Mouse (Mus musculus): ENCODE data around the gene Galm. TPM values are rescaled to one million over a fixed set of nuclear protein-coding genes. Genes with fewer than 3 reads are reported as not detected.

The Galm gene
- total RNA-seq, 2 experiments from 2014 or later = 2.3 to 2.6 TPM

DNA sequence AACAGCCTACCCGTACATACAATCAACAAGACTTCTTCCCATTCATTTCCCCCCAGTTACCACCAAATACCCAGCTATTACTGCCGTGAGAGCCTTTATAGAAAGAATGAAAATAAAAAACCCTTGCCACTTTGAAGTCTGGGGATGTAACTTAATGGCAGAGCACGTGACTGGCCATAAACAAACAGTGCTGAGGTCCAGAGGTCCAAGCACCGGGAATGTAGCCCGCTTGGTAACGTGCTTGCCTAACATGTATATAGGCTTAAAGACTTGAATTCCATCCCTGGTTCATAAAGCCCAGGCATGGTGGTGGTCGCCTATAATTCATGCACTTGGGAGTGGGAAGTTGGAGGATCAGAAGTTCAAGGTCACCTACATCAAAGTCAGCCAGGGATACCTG lies 4.6 kb downstream of the Galm start:
- DNase-seq = no peak
- intact Hi-C loops (cut with DNase I) = no loop called here

DNA sequence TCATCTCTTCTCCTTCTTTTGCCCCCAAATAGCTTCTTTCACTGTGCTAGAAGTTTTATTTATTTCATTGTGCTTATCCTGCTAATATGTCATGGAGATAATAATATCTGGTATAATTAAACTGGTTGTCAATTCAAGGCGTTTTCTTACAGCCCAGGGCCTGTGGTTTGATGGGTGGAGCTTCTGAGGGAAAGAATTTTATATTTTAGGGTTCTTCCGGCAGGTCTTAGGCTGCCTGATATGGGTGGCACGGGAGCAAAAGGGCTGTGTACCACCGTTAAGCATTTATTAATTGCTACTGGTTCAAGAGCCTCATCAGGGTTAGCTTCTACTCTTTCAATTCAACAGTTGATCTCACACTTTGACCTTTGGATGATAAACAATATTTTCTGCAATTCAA lies 5.2 kb downstream of the Galm start:
- intact Hi-C loops (cut with DNase I) = no loop called here
- DNase-seq = no peak
- no peak for TF ChIP-seq CTCF (IDR thresholded peaks at IDR 0.05)
- Histone ChIP-seq H3K4me3 (no peak overlapping the region), H3K27ac (no peak overlapping the region)

More for the DNA sequence above, 4.6 kb downstream of the Galm start:
- H3K27ac ChIP-seq = no peak overlapping the region
- no peak overlapping the region for H3K4me3 ChIP-seq
- no peak for TF ChIP-seq CTCF (IDR thresholded peaks at IDR 0.05)

DNA sequence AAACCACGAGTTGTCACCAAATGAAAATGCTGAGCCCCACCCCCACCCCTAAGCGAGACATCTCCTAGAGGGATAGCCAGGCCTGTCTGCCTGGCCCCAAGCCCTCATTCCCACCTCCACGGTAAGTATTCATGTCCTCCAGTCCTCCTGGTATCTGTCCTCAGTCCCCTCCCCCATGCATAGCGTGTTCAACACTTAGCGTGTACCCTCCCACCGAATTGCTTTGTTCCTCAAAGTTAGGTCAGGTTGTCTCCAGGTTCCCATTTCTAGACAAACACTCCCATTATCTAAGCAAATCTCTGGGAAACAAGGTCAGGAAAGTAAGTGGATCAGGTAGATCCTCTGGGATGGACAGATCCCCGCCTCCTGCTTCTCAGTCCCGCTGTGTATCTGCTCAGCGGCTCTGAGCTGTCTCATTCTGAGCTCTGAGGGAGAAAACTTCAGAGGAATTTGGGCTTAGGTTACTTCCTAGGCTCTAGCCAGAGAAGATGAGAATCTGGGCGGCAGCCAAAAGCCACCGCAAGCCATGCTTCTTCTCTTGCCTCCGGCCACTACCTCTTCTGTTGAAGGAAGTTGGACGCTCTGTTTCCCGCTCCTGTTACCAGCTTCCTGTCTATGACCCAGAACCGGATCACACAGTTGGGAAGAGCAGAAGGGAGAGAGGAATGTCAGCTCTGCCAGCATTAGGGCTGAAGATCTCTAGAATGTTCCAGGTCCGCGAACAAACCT lies 11.3 kb downstream of the Galm start:
- intact Hi-C loops (cut with DNase I) = no loop called here
- Histone ChIP-seq H3K4me3 (no peak overlapping the region), H3K27ac (no peak overlapping the region)
- peak; percentile 64 for DNase-seq
- no peak for TF ChIP-seq CTCF (IDR thresholded peaks at IDR 0.05)

DNA sequence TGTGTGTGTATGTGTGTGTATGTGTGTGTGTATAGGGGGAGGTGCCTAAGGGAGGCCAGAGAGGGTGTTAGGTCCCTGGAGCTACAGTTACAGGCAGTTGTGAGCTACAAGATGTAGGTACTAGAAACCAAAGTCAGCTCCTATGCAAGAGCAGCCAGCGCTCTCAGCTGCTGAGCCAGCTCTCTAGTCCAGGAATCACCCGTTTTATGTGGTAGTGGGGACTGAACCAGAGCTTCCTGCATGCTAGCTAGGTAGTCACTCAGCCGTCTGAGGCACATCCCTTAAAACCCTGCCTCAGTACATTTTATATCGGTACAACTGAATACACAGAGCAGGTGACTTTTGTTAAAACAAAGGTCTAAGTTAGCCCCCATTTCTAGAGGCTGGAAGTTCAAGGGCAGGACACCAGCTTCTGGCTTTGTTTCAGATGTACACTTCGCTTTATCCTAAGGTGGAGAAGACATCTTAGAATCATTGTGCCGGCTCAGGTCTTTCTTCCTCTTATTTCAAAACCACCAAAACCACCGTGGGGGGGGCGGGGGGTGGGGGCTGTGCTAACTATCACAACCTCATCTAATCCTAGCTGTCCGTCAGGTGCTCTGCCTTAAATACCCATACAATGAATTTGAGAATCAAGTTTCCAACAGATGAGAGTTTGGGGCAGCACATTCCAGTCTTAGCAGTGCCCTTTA lies 12.6 kb downstream of the Galm start:
- Histone ChIP-seq H3K4me3 (no peak overlapping the region), H3K27ac (no peak overlapping the region)
- intact Hi-C loops (cut with DNase I) = no loop called here
- DNase-seq = no peak
- no peak for TF ChIP-seq CTCF (IDR thresholded peaks at IDR 0.05)

DNA sequence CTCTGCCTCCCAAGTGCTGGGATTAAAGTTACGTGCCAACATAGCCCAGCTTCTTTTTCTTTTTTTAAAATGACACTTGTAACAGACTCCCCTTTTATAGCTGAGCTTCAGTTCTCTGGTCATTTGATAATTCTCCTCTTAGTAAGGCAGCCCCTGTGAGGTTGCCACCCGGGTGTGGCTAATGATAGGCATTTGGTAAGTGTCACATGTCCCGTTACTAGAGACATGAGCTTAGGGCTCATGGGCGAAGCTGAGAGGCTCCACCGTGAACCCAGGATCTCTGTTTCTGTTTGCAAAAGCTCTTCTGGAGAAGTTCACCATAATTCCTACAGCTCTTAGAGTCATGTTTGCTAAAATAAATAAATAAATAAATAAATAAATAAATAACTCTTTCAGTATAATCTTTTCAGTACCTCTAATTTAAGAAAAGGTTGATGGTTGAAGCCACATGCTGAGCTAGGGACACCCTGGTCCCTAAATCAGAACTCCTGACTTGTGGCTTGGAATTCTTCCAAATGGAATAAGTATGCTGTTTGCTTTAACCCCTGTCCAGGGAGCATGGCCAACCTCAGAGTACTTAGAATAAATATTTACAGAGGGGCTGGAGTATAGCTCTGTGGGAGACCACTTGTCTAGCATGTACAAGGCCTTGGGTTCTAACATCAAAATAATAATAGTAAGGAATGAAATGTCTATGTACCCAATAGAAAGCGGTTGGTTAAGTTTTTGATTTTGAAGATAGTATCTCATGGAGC lies 16.4 kb downstream of the Galm start:
- intact Hi-C loops (cut with DNase I) = no loop called here
- no peak for DNase-seq
- TF ChIP-seq CTCF (IDR thresholded peaks at IDR 0.05) = no peak
- Histone ChIP-seq H3K27ac (no peak overlapping the region), H3K4me3 (no peak overlapping the region)

DNA sequence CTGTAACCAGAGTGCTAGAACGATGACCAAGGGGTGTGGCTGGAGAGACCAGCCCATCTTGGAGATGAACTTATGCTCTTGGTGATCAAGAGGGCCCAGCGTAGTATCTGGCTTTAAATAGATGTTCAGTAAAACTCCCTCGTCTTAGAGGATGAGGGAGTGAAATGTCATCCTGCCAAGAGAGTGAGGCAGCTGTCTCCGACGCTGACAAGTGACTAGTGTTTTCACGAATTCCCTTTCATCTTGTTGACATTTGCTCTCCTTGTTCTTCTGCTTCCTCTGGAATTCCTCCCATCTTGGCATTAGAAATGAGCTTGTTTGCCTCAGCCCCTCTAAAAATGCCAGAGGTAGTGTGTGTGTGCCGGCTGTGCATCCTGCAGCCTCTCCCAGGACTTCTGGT lies 17.9 kb downstream of the Galm start:
- no peak overlapping the region for H3K4me3 ChIP-seq
- intact Hi-C loops (cut with DNase I) = no loop called here
- DNase-seq = no peak
- H3K27ac ChIP-seq = no peak overlapping the region
- no peak for TF ChIP-seq CTCF (IDR thresholded peaks at IDR 0.05)

DNA sequence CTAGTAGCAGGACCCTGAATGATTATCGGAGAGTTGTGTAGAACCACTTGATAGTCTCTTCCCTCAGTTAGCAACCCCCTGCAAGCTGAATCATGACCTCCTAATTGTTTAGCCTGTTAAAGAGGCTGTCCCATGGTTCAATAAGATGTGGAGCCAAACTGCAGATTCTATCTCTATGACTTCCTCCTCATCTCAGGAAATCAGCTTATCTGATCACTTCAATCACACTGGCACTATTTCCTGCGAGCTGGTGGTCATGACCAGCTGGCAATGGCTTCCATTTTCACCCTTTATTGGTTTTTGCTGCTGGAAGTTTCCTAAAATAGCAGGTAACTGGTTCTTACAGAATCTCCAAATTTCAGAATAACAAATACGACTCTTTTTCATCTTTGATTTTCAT lies 18.5 kb downstream of the Galm start:
- no peak for TF ChIP-seq CTCF (IDR thresholded peaks at IDR 0.05)
- intact Hi-C loops (cut with DNase I) = no loop called here
- no peak for DNase-seq
- Histone ChIP-seq H3K27ac (no peak overlapping the region), H3K4me3 (no peak overlapping the region)

DNA sequence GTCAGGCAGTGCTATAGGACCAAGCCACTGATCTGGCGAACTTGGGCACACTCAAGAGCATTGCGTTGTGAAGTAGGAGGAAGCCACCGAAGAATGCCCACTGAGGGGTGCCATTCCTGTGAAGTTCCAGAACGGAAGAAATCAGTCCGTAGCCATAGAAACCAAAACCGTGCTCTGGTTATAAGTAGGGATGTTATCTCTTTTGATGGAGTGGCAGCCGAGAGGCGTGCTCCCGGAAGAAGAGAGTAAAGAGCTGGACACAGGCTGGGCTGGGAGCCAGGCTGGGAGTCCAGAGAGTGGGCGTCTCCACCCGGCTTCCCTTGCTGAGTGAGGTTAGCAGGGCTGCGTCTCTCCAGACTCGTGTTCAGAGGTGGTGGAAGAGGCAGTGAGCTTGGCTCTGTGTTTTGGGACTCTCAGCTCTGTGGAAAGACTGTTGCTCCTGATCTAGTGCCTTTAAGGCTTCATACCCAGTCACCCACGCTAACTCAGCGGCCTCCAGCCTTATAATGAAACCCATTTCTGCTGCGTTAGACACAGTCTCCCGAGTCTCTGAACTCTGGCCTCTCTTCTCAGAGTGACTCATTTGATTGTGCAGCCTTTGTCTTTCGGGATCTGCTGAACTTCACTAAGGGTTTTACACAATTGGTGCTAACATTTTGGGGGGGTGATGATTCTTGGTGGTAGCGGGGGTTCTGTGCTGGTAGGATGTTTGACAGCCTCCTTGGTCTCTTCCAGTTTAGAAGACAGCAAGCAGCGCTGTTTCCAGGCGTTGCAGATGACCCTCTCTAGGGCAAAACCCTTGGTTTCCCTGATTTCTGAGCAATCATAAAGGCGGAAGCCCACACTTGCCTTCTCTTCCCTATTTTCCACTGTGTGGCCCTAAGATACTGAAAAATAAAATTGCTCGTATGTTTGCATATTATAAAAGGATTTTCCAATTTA lies 21.1 kb downstream of the Galm start:
- Histone ChIP-seq H3K27ac (peak overlapping the region; percentile 40; the same call in 1 of the 2 replicates), H3K4me3 (peak overlapping the region; percentile 62)
- peak; percentile 79 for DNase-seq
- no peak for TF ChIP-seq CTCF (IDR thresholded peaks at IDR 0.05)
- intact Hi-C loops (cut with DNase I) = no loop called here

DNA sequence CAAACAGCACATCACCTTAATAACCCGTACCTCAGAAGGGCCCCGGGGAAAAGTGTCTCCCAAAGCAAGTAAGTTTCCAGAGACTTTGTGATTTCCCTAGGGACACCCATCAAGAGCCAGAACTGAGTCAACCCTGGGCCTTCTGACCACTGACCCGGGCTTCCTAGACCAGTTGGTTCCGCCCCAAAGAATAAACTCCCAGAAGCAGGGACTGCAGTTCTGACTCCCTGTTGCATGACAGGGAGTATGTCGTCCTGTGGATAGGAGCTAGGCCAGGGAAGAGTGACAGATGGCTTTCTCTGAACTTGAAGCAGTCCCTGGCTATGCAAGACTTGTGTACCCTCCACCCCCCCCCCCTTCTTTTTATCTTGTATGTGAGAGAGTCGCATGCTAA lies 21.7 kb downstream of the Galm start:
- intact Hi-C loops (cut with DNase I) = no loop called here
- TF ChIP-seq CTCF (IDR thresholded peaks at IDR 0.05) = no peak
- Histone ChIP-seq H3K27ac (no peak overlapping the region; the same call in 1 of the 2 replicates), H3K4me3 (no peak overlapping the region)
- no peak for DNase-seq

DNA sequence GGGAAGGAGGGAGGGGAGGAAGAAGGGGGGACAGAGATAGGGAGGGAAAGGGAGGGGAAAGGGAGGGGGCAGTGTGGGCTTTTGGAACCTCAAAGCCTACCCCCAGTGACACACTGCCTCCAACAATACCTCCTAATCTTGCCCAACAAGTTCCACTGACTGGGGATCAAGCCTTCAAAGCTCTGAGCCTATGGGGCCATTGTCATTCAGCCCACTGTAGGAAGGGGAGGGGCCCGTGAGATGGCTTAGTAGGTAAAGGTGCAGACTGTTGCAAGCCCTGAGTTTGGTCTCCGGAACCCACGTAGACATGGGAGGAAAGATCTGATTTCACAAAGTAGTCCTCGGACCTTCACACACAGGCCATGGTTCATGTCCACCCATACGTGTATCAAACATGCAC lies 24.1 kb downstream of the Galm start:
- intact Hi-C loops (cut with DNase I) = no loop called here
- no peak for DNase-seq
- TF ChIP-seq CTCF (IDR thresholded peaks at IDR 0.05) = no peak
- H3K4me3 ChIP-seq = no peak overlapping the region
- no peak overlapping the region for H3K27ac ChIP-seq

DNA sequence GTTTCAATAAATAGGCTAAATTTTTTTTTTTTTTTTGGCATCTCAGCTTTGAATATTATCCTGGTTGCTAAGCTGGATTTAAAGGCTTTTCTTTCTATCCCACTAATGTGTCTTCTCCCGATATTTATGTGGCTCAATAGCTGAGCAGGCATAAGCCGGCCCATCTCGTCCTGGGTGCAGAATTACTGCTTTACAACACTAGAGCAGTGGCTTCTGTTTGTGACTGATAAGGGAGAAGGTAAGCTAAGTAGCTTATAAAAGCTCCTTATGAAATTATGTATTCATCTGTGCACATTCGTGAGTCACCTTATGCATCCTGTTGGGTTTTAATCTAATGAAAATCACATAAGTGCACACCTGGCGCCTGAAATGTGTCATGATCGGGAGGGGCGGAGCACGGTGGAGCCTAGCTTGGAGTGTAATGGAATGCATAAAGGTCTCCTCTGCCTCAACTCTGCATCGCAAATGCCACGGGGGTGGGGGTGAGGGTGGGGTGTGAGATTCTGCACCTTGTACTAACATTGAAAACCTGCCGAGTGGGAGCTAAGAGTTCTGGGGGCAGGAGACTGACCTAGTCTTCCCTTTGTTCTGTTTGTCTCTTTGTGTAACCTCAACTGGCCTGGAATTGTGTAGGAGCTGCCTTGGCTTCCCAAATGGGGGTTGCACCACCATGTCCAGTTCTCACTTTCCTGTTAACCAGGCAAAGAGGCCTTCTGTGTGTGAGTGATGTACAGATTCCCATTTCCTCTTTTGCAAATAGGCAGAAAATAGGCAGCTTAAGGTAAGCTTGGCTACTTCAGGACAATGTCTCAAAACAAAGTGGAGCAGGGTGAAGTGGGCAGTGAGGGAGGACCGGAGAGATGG lies 25.7 kb downstream of the Galm start:
- intact Hi-C loops (cut with DNase I) = no loop called here
- TF ChIP-seq CTCF (IDR thresholded peaks at IDR 0.05) = no peak
- DNase-seq = no peak
- no peak overlapping the region for H3K27ac ChIP-seq
- no peak overlapping the region for H3K4me3 ChIP-seq

All from gastrocnemius, adult 2 months (tissue).